Mouse (Mus musculus): Measurements from ENCODE around the gene Mgat5.

DNA sequence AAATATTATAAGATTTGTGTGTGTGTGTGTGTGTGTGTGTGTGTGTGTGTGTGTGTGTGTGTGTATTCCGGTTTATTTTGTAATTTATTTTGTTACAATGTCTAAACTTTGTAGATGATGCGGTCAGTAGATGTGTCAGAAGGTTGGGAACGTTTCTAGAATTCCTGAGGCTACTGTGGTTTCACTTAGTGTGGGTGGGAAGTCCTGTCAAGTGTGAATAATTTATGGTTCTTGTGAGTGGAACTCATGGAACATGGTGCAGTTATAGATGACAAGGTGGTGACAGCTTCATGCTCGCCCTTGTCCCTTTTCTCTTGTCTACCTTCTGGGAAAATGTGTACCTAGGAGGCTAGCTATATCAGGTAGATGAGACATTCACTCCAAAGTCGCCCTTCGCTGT is 96.2 kb downstream of the Mgat5 start:
- TF ChIP-seq CTCF (IDR thresholded peaks at IDR 0.05; ENCODE audit: borderline replicate concordance, control insufficient read depth, extremely low read depth, insufficient read depth, low read length, poor library complexity) (no peak), POLR2A (IDR thresholded peaks at IDR 0.05; ENCODE audit: control insufficient read depth, extremely low read depth, insufficient read depth, low read length, poor library complexity) (no peak)

Data from thymus, adult 2 months (tissue).